Mouse (Mus musculus): Measurements from ENCODE around the gene Btnl9. TPM values are rescaled to one million over a fixed set of nuclear protein-coding genes. Genes with fewer than 3 reads are reported as not detected.

Gene Btnl9
- polyA plus RNA-seq, 1 experiment from 2014 or later, result not detected

DNA sequence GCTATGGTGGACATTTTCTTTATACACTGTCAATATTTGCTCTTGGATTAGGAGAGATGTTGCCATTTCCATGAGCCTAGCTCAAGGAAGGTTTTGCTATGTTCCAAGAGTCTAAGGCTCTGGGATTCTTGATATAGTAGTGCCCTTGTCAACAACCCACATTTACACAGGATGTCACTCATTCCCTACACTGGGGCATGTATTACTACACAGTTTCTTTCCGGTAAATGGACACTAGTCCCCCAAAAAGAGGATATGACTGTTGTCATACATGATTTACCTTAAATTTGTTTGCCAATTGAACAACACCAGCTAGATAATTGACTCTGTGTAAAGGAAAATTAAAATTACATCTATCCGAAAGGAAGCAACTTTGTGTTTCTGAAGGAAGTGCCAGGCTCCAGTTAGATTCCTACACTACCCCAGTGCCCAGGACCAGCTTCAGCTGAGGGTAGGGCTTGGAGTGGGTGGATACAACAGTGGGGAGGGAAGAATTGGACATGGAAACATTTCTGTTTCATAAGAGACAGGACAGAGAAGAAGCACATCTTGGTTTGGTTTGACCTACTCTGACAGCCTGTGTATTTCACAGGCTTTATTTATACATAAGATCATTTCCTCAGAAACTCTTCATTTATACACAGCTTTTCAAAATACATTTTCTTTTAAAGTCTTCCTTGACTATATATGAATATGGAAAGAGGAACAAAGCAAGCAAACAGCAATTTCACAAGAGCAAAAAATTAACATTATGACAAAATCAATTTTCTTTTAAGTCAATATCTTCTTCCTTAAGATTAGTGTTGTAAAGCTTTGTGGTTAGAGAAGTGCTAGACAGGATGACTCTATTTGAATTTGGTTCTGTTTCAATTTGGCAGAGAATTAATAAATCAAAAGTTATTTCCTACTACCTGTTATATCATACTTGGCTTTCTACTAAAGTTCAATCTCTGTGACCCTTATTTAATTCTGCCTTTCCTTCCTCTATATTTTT lies 29.8 kb downstream of the Btnl9 start:
- Histone ChIP-seq H3K4me2 (ENCODE audit: low read length) (no peak overlapping the region), H3K4me3 (ENCODE audit: low read depth, low read length) (no peak overlapping the region), H3K27ac (ENCODE audit: low read depth, low read length) (no peak overlapping the region), H3K4me1 (ENCODE audit: control insufficient read depth, insufficient read depth, low read length) (no peaks in the 10 kb centered on the region), H3K36me3 (ENCODE audit: control insufficient read depth, insufficient read depth, low read length) (no peaks in the 10 kb centered on the region), H3K27me3 (replicated peaks; ENCODE audit: control insufficient read depth, insufficient read depth, low read length) (no peaks in the 10 kb centered on the region), H3K9me3 (replicated peaks; ENCODE audit: control insufficient read depth, low read length) (no peaks in the 10 kb centered on the region), H3K9ac (ENCODE audit: low read length) (no peak overlapping the region)
- no peak for ATAC-seq
- WGBS, result 93% methylated on average over 2 of the region's 2 CpGs
- DNase-seq (ENCODE audit: low spot score), result no peak

DNA sequence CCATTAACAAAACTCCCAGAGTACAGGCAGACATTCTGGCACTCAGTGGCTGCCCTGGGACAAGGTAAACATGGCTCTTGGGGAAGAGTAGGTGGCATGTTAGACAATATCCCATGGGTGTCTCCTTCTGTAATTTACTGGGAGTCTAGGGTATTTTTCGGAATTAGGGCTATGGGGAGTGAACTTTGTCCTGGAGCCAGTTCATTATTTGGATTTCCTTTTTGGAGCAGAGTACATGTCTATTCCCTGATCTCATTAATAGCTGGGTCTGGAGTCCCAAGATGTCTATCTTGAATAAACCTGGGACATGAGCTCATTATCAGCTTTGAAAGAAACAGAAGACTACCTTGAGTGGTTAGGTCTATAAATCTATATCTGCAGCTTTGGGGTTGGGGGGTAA lies 32.9 kb downstream of the Btnl9 start, which contains the start of gene Olfr1394:
Gene Olfr1394, plus strand, starts transcription at position 301 of the 400 bp plus-strand sequence.
- no peak for ATAC-seq

DNA sequence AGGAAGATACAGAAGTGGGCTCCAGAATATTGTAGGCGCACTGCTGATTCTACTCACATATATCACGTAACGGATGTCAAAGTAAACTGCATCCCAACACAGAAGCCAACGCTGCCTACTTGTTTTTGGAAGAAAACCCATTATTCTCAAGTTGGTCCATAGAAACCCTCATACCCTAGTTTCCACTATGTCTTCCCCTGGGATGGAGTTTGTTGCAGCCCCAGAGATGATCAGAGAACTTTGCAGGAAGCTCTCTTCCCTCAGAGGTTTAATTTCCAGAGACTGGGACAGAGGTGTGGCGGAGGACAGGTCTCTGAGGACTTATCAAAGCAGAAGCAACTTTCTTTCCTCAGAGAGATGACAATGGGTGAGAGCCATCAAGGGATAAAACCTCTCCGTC lies 45.0 kb downstream of the Btnl9 start, which contains the start of gene Olfr1395:
Gene Olfr1395, plus strand, starts transcription at position 301 of the 400 bp plus-strand sequence.
- no peaks in the 10 kb centered on the region for H3K27me3 ChIP-seq (replicated peaks; ENCODE audit: control insufficient read depth, insufficient read depth, low read length)
- H3K27ac ChIP-seq (ENCODE audit: low read depth, low read length), result no peak within 1 kb of the TSS
- H3K4me2 ChIP-seq (ENCODE audit: low read length), result no peak within 1 kb of the TSS
- H3K4me1 ChIP-seq (ENCODE audit: control insufficient read depth, insufficient read depth, low read length), result no peaks in the 10 kb centered on the region
- no peaks in the 10 kb centered on the region for H3K36me3 ChIP-seq (ENCODE audit: control insufficient read depth, insufficient read depth, low read length)
- H3K4me3 ChIP-seq (ENCODE audit: low read depth, low read length), result no peak within 1 kb of the TSS
- H3K9me3 ChIP-seq (replicated peaks; ENCODE audit: control insufficient read depth, low read length), result no peaks in the 10 kb centered on the region
- 96% methylated on average over 6 of the region's 6 CpGs for WGBS
- DNase-seq (ENCODE audit: low spot score), result no peak
- ATAC-seq, result no peak
- H3K9ac ChIP-seq (ENCODE audit: low read length), result no peak within 1 kb of the TSS

More for the DNA sequence above, 32.9 kb downstream of the Btnl9 start, which contains the start of gene Olfr1394:
- Histone ChIP-seq H3K9me3 (replicated peaks; ENCODE audit: control insufficient read depth, low read length) (no peaks in the 10 kb centered on the region), H3K4me2 (ENCODE audit: low read length) (no peak within 1 kb of the TSS), H3K27me3 (replicated peaks; ENCODE audit: control insufficient read depth, insufficient read depth, low read length) (no peaks in the 10 kb centered on the region), H3K4me1 (ENCODE audit: control insufficient read depth, insufficient read depth, low read length) (no peaks in the 10 kb centered on the region), H3K36me3 (ENCODE audit: control insufficient read depth, insufficient read depth, low read length) (no peaks in the 10 kb centered on the region), H3K27ac (ENCODE audit: low read depth, low read length) (no peak within 1 kb of the TSS), H3K9ac (ENCODE audit: low read length) (no peak within 1 kb of the TSS), H3K4me3 (ENCODE audit: low read depth, low read length) (no peak within 1 kb of the TSS)
- no peak for DNase-seq (ENCODE audit: low spot score)
- WGBS, result 100% methylated on average over 1 of the region's 1 CpGs

DNA sequence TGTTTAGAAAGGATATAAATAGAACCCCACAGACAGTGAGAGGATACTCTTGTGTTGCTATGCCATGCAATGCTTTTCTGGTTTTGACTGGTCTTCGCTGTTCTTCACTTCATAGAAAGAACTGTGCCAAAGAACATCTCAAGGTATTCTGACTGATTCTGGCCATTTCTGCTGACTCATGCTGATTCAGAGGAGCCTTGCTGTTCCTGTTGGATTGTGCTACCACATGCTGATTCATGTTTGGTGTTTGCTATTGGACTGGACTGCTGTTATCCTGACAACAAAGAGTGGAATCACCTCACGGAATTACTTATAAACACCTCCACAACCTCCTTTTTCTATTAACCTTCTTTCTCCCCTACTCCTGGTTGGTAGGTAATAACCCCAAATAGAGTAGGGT lies 62.8 kb downstream of the Btnl9 start:
- WGBS, result 96% methylated on average over 2 of the region's 2 CpGs
- H3K4me3 ChIP-seq (ENCODE audit: low read depth, low read length), result no peak overlapping the region
- H3K4me2 ChIP-seq (ENCODE audit: low read length), result no peak overlapping the region
- H3K36me3 ChIP-seq (ENCODE audit: control insufficient read depth, insufficient read depth, low read length), result no peaks in the 10 kb centered on the region
- H3K9ac ChIP-seq (ENCODE audit: low read length), result no peak overlapping the region
- no peaks in the 10 kb centered on the region for H3K9me3 ChIP-seq (replicated peaks; ENCODE audit: control insufficient read depth, low read length)
- ATAC-seq (no peak), DNase-seq (ENCODE audit: low spot score) (no peak)
- H3K4me1 ChIP-seq (ENCODE audit: control insufficient read depth, insufficient read depth, low read length), result no peaks in the 10 kb centered on the region
- H3K27ac ChIP-seq (ENCODE audit: low read depth, low read length), result no peak overlapping the region
- no peaks in the 10 kb centered on the region for H3K27me3 ChIP-seq (replicated peaks; ENCODE audit: control insufficient read depth, insufficient read depth, low read length)

DNA sequence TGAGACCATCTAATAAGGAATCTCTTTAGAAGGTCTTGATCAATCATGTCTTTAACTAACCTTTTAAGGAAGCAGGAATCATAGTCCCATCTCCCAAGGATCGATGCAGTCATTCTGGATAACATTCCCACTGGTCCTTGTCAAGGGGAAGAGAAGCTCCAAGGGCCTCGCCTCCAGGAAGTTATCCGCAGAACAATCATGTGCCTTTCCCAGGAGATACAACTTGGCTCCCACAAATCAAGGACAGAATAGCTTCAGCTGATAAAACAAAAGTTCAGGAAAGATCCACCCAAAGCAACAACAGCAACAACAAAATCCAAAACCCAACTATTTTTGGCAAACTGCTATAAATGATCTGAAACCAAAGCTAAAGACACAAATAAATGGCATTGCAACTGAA lies 67.3 kb downstream of the Btnl9 start:
- DNase-seq (ENCODE audit: low spot score) (no peak), ATAC-seq (no peak)
- no peaks in the 10 kb centered on the region for H3K27me3 ChIP-seq (replicated peaks; ENCODE audit: control insufficient read depth, insufficient read depth, low read length)
- H3K4me3 ChIP-seq (ENCODE audit: low read depth, low read length), result no peak overlapping the region
- no peak overlapping the region for H3K9ac ChIP-seq (ENCODE audit: low read length)
- H3K4me1 ChIP-seq (ENCODE audit: control insufficient read depth, insufficient read depth, low read length), result no peaks in the 10 kb centered on the region
- no peak overlapping the region for H3K4me2 ChIP-seq (ENCODE audit: low read length)
- H3K27ac ChIP-seq (ENCODE audit: low read depth, low read length), result no peak overlapping the region
- no peaks in the 10 kb centered on the region for H3K9me3 ChIP-seq (replicated peaks; ENCODE audit: control insufficient read depth, low read length)
- H3K36me3 ChIP-seq (ENCODE audit: control insufficient read depth, insufficient read depth, low read length), result no peaks in the 10 kb centered on the region
- 89% methylated on average over 3 of the region's 3 CpGs for WGBS

Other genes starting within 250 kb of the Btnl9 start
- 1.7 and 2.9 TPM in 2 replicates for gene Psme2b, start 241.0 kb downstream of the Btnl9 start, polyA plus RNA-seq (2014; fragmentation: Nextera tagmentation; extraction: Ambion mirVana)
- not detected in 2 replicates for gene Olfr56, start 208.3 kb downstream of the Btnl9 start, polyA plus RNA-seq (2014; fragmentation: Nextera tagmentation; extraction: Ambion mirVana)
- gene 9930111J21Rik1, start 207.8 kb downstream of the Btnl9 start, polyA plus RNA-seq (2014; fragmentation: Nextera tagmentation; extraction: Ambion mirVana), result 0.15 and 0.28 TPM in 2 replicates
- not detected in 2 replicates for gene Gm12185, start 194.9 kb downstream of the Btnl9 start, polyA plus RNA-seq (2014; fragmentation: Nextera tagmentation; extraction: Ambion mirVana)
- not detected in 2 replicates for gene Tgtp1, start 193.0 kb downstream of the Btnl9 start, polyA plus RNA-seq (2014; fragmentation: Nextera tagmentation; extraction: Ambion mirVana)
- 0.24 and 0.37 TPM in 2 replicates for gene 9930111J21Rik2, start 135.9 kb downstream of the Btnl9 start, polyA plus RNA-seq (2014; fragmentation: Nextera tagmentation; extraction: Ambion mirVana)
- 0.06 TPM in 1 of 2 replicates, not detected in the other for gene Tgtp2, start 123.0 kb downstream of the Btnl9 start, polyA plus RNA-seq (2014; fragmentation: Nextera tagmentation; extraction: Ambion mirVana)
- gene Ifi47, start 110.6 kb downstream of the Btnl9 start, polyA plus RNA-seq (2014; fragmentation: Nextera tagmentation; extraction: Ambion mirVana), result 0.58 and 0.70 TPM in 2 replicates
- not detected in 2 replicates for gene Olfr1396, start 72.3 kb downstream of the Btnl9 start, polyA plus RNA-seq (2014; fragmentation: Nextera tagmentation; extraction: Ambion mirVana)
- gene Olfr1395, start 44.9 kb downstream of the Btnl9 start, polyA plus RNA-seq (2014; fragmentation: Nextera tagmentation; extraction: Ambion mirVana), result not detected in 2 replicates
- gene Olfr1394, start 32.8 kb downstream of the Btnl9 start, polyA plus RNA-seq (2014; fragmentation: Nextera tagmentation; extraction: Ambion mirVana), result not detected in 2 replicates
- gene Zfp62, start 16.1 kb upstream of the Btnl9 start, polyA plus RNA-seq (2014; fragmentation: Nextera tagmentation; extraction: Ambion mirVana), result 56.6 and 64.7 TPM in 2 replicates
- gene Mgat1, start 57.0 kb upstream of the Btnl9 start, polyA plus RNA-seq (2014; fragmentation: Nextera tagmentation; extraction: Ambion mirVana), result 23.5 and 23.8 TPM in 2 replicates
- gene Olfr1393, start 91.1 kb upstream of the Btnl9 start, polyA plus RNA-seq (2014; fragmentation: Nextera tagmentation; extraction: Ambion mirVana), result not detected in 2 replicates
- gene Olfr1392, start 98.1 kb upstream of the Btnl9 start, polyA plus RNA-seq (2014; fragmentation: Nextera tagmentation; extraction: Ambion mirVana), result not detected in 2 replicates
- not detected in 2 replicates for gene Olfr10, start 117.6 kb upstream of the Btnl9 start, polyA plus RNA-seq (2014; fragmentation: Nextera tagmentation; extraction: Ambion mirVana)
- not detected in 2 replicates for gene Olfr1391, start 135.6 kb upstream of the Btnl9 start, polyA plus RNA-seq (2014; fragmentation: Nextera tagmentation; extraction: Ambion mirVana)
- gene Olfr1390, start 148.0 kb upstream of the Btnl9 start, polyA plus RNA-seq (2014; fragmentation: Nextera tagmentation; extraction: Ambion mirVana), result not detected in 2 replicates
- not detected in 2 replicates for gene Olfr1389, start 235.9 kb upstream of the Btnl9 start, polyA plus RNA-seq (2014; fragmentation: Nextera tagmentation; extraction: Ambion mirVana)
- gene Olfr1388, start 249.5 kb upstream of the Btnl9 start, polyA plus RNA-seq (2014; fragmentation: Nextera tagmentation; extraction: Ambion mirVana), result not detected in 2 replicates